Mouse (Mus musculus) liver, embryonic 13.5 days (tissue): ENCODE measurements around the gene Sh3gl2. TPM values are rescaled to one million over a fixed set of nuclear protein-coding genes. Genes with fewer than 3 reads are reported as not detected.
A peak's percentile ranks its signal among the peaks of the same experiment; 100 is the strongest.

Experiments
- ATAC-seq: fragments of 200-750 bp; cut with Nextera tagmentation; 2 replicates; pipeline ENCODE4 v1.8.0; 2017; ENCODE audit warnings: low read depth, mild to moderate bottlenecking, moderate number of reproducible peaks, moderate library complexity
- DNase-seq: peaks from one replicate; pipeline ENCODE4 v3.0.0; 2022
- H3K27ac ChIP-seq: fragments of 300-500 bp; sonication (generic); 2 replicates; pipeline ENCODE4 v1.5.1; 2015; ENCODE audit warnings: moderate library complexity, mild to moderate bottlenecking, inconsistent platforms
- H3K27me3 ChIP-seq: fragments of 300-500 bp; sonication (generic); 2 replicates; pipeline ENCODE4 v1.6.1; 2015; ENCODE audit warnings: mild to moderate bottlenecking, inconsistent platforms
- H3K36me3 ChIP-seq: fragments of 300-500 bp; sonication (generic); 2 replicates; pipeline ENCODE4 v1.6.1; 2015; ENCODE audit warnings: mild to moderate bottlenecking, inconsistent platforms
- H3K4me1 ChIP-seq: fragments of 300-500 bp; sonication (generic); replicated peaks from 2 replicates; pipeline ENCODE4 v1.6.1; 2015; ENCODE audit warnings: inconsistent platforms
- H3K4me2 ChIP-seq: fragments of 300-500 bp; sonication (generic); 2 replicates; pipeline ENCODE4 v1.6.1; 2015; ENCODE audit warnings: inconsistent platforms, mild to moderate bottlenecking, moderate library complexity
- H3K4me3 ChIP-seq: fragments of 300-500 bp; sonication (generic); replicated peaks from 2 replicates; pipeline ENCODE4 v1.5.1; 2015; ENCODE audit warnings: mild to moderate bottlenecking, inconsistent platforms
- H3K9ac ChIP-seq: fragments of 300-500 bp; sonication (generic); 2 replicates; pipeline ENCODE4 v1.6.1; 2015; ENCODE audit warnings: mild to moderate bottlenecking, inconsistent platforms
- H3K9me3 ChIP-seq: fragments of 300-500 bp; sonication (generic); replicated peaks from 2 replicates; pipeline ENCODE4 v1.6.1; 2016; ENCODE audit warnings: inconsistent platforms
- WGBS: fragments of 180-500 bp; shearing (Covaris S2); methylation state at CpG from one replicate; pipeline ENCODE4 v1.1.7; 2015; ENCODE audit not compliant: insufficient replicate concordance; 5-methylcytosine and 5-hydroxymethylcytosine counted together
- polyA plus RNA-seq: library from polyadenylated mRNA; unstranded; fragments of >200 nt; fragmentation: Nextera tagmentation; extraction: Ambion mirVana; gene quantifications from 2 replicates; pipeline ENCODE4 v1.2.1, GENCODE M21; 2015

Gene Sh3gl2
- polyA plus RNA-seq, 1 experiment from 2014 or later: 0.06 TPM

DNA sequence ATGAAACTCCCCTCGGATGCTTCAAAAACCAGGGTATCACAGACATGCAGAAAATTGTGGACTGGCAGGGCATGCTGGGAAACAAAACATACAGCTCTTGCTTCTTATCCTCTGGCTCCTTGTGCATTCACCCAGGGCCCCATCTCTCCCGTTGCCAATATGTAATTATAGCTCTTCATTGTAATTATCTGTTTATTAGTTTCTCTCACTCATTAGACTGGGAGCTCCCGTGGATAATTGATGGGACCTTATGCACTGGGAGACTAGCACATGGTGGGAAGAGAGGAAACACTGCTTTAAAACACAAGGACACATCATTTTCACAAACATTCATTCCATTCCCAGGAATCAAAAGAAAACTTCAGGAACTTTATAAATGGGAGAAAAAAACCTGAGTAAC is 233.9 kb downstream of the Sh3gl2 start:
- Histone ChIP-seq H3K4me1 (no peaks in the 10 kb centered on the region), H3K27ac (no peak overlapping the region), H3K4me2 (no peak overlapping the region), H3K9me3 (no peaks in the 10 kb centered on the region), H3K36me3 (no peaks in the 10 kb centered on the region), H3K27me3 (no peaks in the 10 kb centered on the region), H3K4me3 (no peak overlapping the region), H3K9ac (no peak overlapping the region)
- ATAC-seq: no peak
- DNase-seq: no peak
- 48% methylated on average over 3 of the region's 3 CpGs for WGBS

DNA sequence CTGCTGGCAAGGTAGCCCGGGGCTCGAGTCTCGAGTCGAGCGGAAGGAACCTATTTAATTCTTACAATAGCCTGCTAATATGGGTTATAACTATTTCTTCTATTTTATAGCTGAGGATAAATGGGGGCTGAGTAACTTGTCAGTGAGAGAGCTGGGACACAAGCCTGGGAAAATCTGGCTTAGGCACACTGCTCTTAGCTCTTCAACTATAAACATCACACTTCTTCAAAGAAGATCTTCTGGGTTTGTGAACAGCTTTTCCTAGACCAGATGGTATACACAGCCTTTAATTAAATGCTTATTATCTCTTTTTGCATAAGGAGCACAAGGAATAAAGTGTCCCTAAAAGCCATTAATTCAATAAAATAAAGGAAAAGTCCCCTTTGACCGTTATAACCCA is 278.7 kb downstream of the Sh3gl2 start:
- Histone ChIP-seq H3K36me3 (no peaks in the 10 kb centered on the region), H3K9me3 (no peaks in the 10 kb centered on the region), H3K9ac (no peak overlapping the region), H3K27me3 (no peaks in the 10 kb centered on the region), H3K4me2 (no peak overlapping the region), H3K27ac (no peak overlapping the region), H3K4me1 (no peaks in the 10 kb centered on the region), H3K4me3 (no peak overlapping the region)
- no peak for DNase-seq
- no peak for ATAC-seq
- 82% methylated on average over 6 of the region's 6 CpGs for WGBS

DNA sequence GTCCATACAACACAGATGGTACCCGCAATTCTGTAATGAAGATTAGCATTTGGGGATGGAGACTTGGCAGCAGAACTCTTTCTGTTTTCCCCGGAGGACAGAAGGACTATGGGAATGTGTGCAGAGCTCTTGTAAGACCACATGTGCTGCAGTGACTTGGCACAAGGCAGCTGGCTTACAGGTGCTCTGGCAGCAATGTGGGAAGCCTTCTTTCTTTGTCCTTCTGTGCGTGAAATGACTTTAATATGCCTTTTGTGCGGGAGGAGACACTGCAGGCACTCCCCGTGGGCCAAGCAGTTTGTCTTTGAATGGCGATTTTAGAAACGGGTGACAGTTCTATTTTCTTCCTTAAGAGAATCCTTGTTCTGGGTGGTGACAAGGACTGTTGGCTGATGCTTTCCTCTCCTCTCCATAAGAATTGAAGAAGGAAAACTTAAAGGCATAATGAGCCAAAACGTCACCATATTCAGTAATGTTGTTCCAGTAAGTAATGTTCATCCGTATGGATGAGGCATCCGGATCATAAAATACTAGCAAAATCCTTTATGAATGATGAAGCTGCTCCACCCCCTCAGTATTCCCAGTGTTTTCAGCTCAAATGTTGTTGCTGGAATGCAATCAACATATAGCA is 281.5 kb downstream of the Sh3gl2 start:
- ATAC-seq (no peak), DNase-seq (no peak)
- Histone ChIP-seq H3K27ac (no peak overlapping the region), H3K9me3 (no peaks in the 10 kb centered on the region), H3K36me3 (no peaks in the 10 kb centered on the region), H3K27me3 (no peaks in the 10 kb centered on the region), H3K4me2 (no peak overlapping the region), H3K9ac (no peak overlapping the region), H3K4me1 (no peaks in the 10 kb centered on the region), H3K4me3 (no peak overlapping the region)
- 65% methylated on average over 10 of the region's 10 CpGs for WGBS

DNA sequence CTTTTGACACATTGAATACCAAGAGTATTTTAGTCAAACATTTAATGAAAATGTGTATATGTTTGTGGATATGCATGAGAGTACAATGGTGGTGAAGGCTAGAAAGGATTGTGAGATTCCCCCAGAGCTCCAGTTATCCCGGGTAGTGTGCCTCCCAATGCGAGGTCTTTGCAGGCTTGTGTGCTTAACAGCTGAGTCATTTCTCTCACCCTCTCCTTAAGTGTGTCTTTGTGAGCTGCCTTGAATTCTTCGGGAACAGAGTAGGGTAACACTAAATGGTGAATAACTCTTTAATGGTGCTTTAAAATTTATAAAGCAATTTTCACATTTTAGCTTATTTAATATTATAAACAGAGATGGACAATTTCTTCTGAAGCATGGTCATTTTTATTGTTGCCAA is 300.8 kb downstream of the Sh3gl2 start:
- DNase-seq: no peak
- ATAC-seq: no peak
- 53% methylated on average over 3 of the region's 3 CpGs for WGBS

DNA sequence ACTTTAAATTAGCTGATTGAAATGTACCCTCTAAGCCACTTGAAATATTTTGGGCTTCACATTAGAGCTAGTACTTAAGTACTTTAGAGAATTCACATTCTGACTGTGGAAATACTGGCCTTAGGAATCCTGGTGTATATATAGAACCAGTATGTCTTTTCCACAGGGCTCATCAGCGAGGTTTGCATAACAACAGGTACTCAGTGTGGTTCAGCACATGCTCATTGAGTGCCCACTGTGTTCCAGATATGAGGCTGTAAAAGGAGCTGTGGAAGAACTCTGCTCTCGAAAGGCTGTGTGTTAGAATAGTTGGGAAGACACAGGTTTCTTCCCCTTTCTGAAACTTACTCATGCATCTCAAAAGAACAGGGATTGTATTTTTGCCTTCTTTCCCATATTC is 302.1 kb downstream of the Sh3gl2 start:
- Histone ChIP-seq H3K9ac (no peak overlapping the region), H3K27me3 (no peaks in the 10 kb centered on the region), H3K4me3 (no peak overlapping the region), H3K36me3 (no peaks in the 10 kb centered on the region), H3K4me1 (no peaks in the 10 kb centered on the region), H3K27ac (no peak overlapping the region), H3K9me3 (no peaks in the 10 kb centered on the region), H3K4me2 (no peak overlapping the region)
- DNase-seq: no peak
- ATAC-seq: no peak
- WGBS: 39% methylated on average over 2 of the region's 2 CpGs

More for the DNA sequence above, 300.8 kb downstream of the Sh3gl2 start:
- H3K4me1 ChIP-seq: no peaks in the 10 kb centered on the region
- no peaks in the 10 kb centered on the region for H3K36me3 ChIP-seq
- H3K9me3 ChIP-seq: no peaks in the 10 kb centered on the region
- H3K9ac ChIP-seq: no peak overlapping the region
- H3K27me3 ChIP-seq: no peaks in the 10 kb centered on the region
- no peak overlapping the region for H3K4me2 ChIP-seq
- no peak overlapping the region for H3K27ac ChIP-seq
- no peak overlapping the region for H3K4me3 ChIP-seq

DNA sequence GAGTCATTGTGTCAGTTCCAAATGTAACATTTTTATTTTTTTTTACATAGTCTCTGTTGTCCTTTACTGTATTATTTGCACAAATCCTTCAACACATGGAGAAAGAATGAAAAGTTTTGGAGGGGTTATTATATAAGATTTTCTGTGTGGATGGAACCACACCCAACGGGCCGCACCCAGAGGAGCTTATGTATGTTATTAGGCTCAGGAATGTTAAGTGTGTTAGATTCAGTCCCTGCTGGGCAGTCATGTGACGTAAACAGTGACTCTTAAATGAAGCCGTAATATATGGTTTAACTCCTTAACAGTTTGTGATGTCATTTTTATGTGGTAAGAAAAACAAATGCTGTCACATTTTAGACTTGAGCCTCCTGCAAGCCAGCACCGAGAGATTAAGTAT is 302.6 kb downstream of the Sh3gl2 start:
- Histone ChIP-seq H3K27ac (no peak overlapping the region), H3K9me3 (no peaks in the 10 kb centered on the region), H3K27me3 (no peaks in the 10 kb centered on the region), H3K4me1 (no peaks in the 10 kb centered on the region), H3K9ac (no peak overlapping the region), H3K4me2 (no peak overlapping the region), H3K4me3 (no peak overlapping the region), H3K36me3 (no peaks in the 10 kb centered on the region)
- ATAC-seq (no peak), DNase-seq (no peak)
- 67% methylated on average over 5 of the region's 5 CpGs for WGBS

DNA sequence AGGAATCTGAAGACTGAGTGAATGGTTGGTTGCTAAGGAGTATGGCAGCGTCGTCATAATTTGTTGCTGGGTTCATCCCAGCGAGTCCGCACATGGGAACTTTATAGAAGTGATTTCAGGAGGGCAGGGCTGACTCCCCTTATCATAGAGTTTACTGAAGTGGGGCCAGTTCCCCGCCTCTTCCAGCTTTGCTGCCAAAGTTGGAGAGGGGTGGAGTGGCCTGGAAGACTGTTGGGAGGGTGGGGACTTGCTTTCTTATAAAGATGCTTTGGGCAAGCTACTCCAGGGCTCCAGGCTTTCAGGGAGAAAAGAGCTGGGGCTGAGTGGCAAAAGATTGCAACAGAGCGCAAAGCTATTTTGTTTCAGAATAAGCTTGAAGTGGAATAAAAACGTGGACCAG is 308.4 kb downstream of the Sh3gl2 start:
- no peaks in the 10 kb centered on the region for H3K4me1 ChIP-seq
- no peak overlapping the region for H3K27ac ChIP-seq
- H3K9ac ChIP-seq: no peak overlapping the region
- H3K4me3 ChIP-seq: no peak overlapping the region
- DNase-seq (no peak), ATAC-seq (no peak)
- no peaks in the 10 kb centered on the region for H3K27me3 ChIP-seq
- no peaks in the 10 kb centered on the region for H3K9me3 ChIP-seq
- 34% methylated on average over 7 of the region's 7 CpGs for whole genome bisulfite sequencing
- H3K4me2 ChIP-seq: peak overlapping the region; percentile 62; the same call in 1 of the 2 replicates
- H3K36me3 ChIP-seq: no peaks in the 10 kb centered on the region

DNA sequence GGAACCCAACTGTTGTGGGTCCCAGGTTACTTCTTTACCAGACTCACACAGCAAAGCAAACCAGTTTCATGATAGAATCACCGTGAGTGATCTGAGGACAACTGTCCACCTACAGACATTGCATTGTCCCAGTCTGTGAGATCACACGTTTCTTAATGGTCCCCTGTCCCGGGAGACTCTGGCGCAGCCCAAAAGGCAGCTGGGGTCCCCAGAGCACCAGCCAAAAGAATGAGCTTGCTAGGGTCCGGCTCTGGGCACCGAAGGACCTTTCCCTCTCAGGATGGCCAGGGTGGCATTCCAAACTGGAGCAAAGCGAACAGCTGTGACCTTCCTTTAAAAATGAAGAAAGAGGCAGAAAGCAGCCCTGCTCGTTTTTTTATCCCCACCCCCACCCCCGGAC is 308.9 kb downstream of the Sh3gl2 start, which contains the start of gene Adamtsl1:
Adamtsl1 (plus strand) TSS at position 381 of the 400 bp plus-strand sequence.
- H3K36me3 ChIP-seq: no peaks in the 10 kb centered on the region
- H3K9ac ChIP-seq: no peak within 1 kb of the TSS
- peak within 1 kb of the TSS; percentile 41 for H3K4me3 ChIP-seq
- WGBS: 7% methylated on average over 9 of the region's 9 CpGs
- H3K4me1 ChIP-seq: no peaks in the 10 kb centered on the region
- no peaks in the 10 kb centered on the region for H3K27me3 ChIP-seq
- H3K9me3 ChIP-seq: no peaks in the 10 kb centered on the region
- DNase-seq (no peak), ATAC-seq (no peak)
- peak within 1 kb of the TSS; percentile 62 for H3K4me2 ChIP-seq
- no peak within 1 kb of the TSS for H3K27ac ChIP-seq

DNA sequence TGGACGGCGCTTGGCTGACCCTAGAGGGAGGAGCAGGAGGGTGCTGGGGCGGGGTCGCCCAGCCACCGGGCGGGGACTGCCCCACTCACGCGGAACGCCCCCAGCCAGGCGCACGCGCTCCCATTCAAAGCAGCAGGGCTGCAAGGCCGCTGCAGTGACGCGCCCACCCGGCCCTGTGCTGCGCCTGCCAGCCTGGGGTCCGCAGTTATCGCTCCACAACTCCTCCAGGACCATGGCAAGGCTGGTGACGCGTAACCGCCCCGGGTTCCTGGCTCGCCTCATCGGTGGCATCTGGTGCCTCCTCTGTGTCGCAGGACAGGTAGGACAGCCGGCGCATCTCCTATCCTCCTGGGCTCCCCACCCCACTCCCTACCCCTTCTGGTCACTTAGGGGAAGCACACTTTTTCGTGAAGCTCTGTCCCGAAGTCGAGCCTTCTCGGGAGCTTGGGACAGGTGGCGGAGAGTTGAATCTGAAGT is 309.3 kb downstream of the Sh3gl2 start:
- WGBS: under 1% methylated on average over 32 of the region's 33 CpGs
- Histone ChIP-seq H3K4me3 (peak overlapping the region; percentile 41), H3K9me3 (no peaks in the 10 kb centered on the region), H3K27me3 (no peaks in the 10 kb centered on the region), H3K27ac (no peak overlapping the region), H3K4me1 (no peaks in the 10 kb centered on the region), H3K4me2 (peak overlapping the region; percentile 62), H3K36me3 (no peaks in the 10 kb centered on the region), H3K9ac (no peak overlapping the region)
- DNase-seq (no peak), ATAC-seq (peak; percentile 58; the same call in 1 of the 2 replicates)

DNA sequence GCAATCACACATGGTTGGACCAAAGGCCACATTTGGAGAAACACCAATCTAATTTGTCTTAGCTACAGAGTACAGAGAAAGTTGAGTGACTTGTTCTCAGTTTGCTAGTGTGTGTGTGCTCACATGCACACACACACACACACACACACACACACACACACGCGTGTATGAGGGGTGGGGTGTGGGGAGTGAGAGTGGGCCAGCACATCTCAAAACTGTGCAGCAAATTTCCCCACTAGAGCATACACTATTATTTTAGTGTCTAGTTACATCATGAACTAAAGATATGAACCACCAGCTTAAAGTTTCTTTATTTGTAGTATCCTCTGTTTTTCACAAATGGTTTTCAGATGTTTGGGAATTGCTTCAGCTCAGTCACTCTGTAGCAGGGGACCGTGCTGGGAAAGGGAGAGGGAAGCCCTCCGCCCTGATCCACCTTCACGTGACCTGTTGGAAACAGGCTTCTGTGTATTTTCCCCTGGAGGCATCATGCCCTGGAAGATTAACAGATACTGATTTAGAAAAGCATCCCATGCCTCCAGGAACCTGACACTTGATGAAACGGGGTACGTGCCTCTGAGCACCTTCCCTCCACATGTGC is 322.1 kb downstream of the Sh3gl2 start:
- Histone ChIP-seq H3K9me3 (no peaks in the 10 kb centered on the region), H3K4me3 (no peak overlapping the region), H3K9ac (no peak overlapping the region), H3K4me1 (no peaks in the 10 kb centered on the region), H3K4me2 (no peak overlapping the region), H3K36me3 (no peaks in the 10 kb centered on the region), H3K27me3 (no peaks in the 10 kb centered on the region), H3K27ac (no peak overlapping the region)
- ATAC-seq (no peak), DNase-seq (no peak)
- 74% methylated on average over 7 of the region's 7 CpGs for WGBS

DNA sequence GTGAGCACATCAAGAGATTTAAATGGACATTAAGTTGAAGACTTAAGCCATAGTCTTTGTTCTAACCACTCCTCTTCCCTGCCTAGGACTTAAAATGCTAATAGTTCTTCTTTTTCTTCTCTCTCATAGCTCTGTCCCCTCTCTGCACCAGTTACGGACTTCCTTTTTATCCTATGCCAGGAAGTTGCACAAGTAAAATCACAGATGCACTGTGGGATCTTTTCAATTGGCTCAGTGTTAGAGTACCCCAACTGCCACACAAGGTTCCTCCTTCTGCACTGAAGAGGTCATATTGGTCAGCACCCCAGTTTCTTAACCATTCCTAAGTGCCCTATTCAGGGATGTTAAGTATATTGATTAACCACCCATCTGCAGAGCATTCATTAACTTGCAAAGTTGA is 324.9 kb downstream of the Sh3gl2 start:
- no peak for DNase-seq
- Histone ChIP-seq H3K4me3 (no peak overlapping the region), H3K4me2 (no peak overlapping the region), H3K9ac (no peak overlapping the region), H3K4me1 (no peaks in the 10 kb centered on the region), H3K9me3 (no peaks in the 10 kb centered on the region), H3K27me3 (no peaks in the 10 kb centered on the region), H3K36me3 (no peaks in the 10 kb centered on the region), H3K27ac (no peak overlapping the region)
- no peak for ATAC-seq
- WGBS: 26% methylated on average over 1 of the region's 1 CpGs

DNA sequence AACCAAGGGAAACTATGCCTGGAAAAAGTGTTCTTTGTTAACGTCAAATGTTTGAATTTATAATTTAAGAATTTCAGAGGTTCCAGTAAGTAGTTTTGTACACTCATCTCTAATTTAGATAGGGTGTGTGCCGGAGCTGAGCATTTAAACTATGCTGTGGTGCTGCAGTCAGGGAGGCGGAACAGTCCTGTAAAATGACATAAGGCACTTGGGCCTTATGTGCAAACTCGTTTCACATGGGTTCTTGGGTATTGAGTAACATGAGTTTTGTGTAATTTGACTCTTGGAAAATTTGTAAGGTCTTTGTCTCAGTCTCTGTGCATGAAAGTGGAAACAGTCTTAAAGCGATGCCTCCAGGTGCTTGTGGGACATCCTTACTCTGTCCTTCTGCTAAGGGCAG is 334.8 kb downstream of the Sh3gl2 start:
- H3K27ac ChIP-seq: no peak overlapping the region
- no peaks in the 10 kb centered on the region for H3K36me3 ChIP-seq
- no peaks in the 10 kb centered on the region for H3K9me3 ChIP-seq
- H3K9ac ChIP-seq: no peak overlapping the region
- ATAC-seq (no peak), DNase-seq (no peak)
- WGBS: 64% methylated on average over 5 of the region's 5 CpGs
- no peaks in the 10 kb centered on the region for H3K27me3 ChIP-seq
- no peak overlapping the region for H3K4me3 ChIP-seq
- H3K4me1 ChIP-seq: no peaks in the 10 kb centered on the region
- no peak overlapping the region for H3K4me2 ChIP-seq
